Mouse (Mus musculus): ENCODE measurements around the gene Tfap2b.

DNA sequence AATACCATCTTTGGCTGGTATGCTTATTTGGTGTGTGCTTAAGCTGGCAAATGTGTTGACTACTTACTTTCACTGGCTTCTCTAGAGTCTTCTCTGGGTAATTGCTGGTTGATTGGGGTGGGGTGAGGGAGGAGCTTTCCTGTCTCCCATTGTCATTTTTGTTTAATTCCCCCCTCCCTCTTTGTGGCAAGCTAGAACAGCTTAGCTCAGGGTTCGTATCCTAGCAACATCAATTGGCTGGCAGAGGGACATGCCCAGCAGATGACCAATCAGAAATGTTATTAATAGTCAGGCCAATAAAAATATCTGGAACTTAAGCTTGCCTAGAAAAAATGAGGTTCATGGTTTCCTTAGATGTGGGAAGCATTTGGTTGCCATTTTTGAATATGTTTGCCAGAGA, 11.8 kb downstream of the Tfap2b start:
- TF ChIP-seq CTCF (IDR thresholded peaks at IDR 0.05; ENCODE audit: extremely low read depth, insufficient read depth, insufficient read length, insufficient replicate concordance) (no peak), POLR2A (IDR thresholded peaks at IDR 0.05; ENCODE audit: low read depth, low read length) (no peak)
